Mouse (Mus musculus) spleen, postnatal 10 days (tissue): ENCODE data around the gene Lrrk1.
A peak's percentile ranks its signal among the peaks of the same experiment; 100 is the strongest.

ENCODE experiments used
- DNase-seq, 2 experiments: peaks; one replicate each; pipeline ENCODE4 v3.0.0; 2021 to 2022; ENCODE audit warnings: low spot score in 2 of 2

Gene Lrrk1

GRCm38 (mm10) chr7:66257232-66257631 is 130.9 kb downstream of the Lrrk1 start:
- peak in 1 of 2 experiments; percentile 8 for DNase-seq

GRCm38 (mm10) chr7:66256441-66256840 is 131.7 kb downstream of the Lrrk1 start:
- peak in 1 of 2 experiments; percentile 10 for DNase-seq

- DNase-seq: peak in 1 of 2 experiments; percentile 6
Measured at GRCm38 (mm10) chr7:66254993-66255392, 133.2 kb downstream of the Lrrk1 start.

GRCm38 (mm10) chr7:66253975-66254651 is 134.0 kb downstream of the Lrrk1 start:
- DNase-seq: peak in 1 of 2 experiments; percentile 8

- peak; percentile 84 to 90 for DNase-seq
Measured at GRCm38 (mm10) chr7:66250030-66250429, 138.1 kb downstream of the Lrrk1 start.

GRCm38 (mm10) chr7:66249426-66249825 is 138.7 kb downstream of the Lrrk1 start:
- DNase-seq: no peak

GRCm38 (mm10) chr7:66249020-66249419 is 139.1 kb downstream of the Lrrk1 start:
- peak in 1 of 2 experiments; percentile 8 for DNase-seq

GRCm38 (mm10) chr7:66248270-66248669 is 139.9 kb downstream of the Lrrk1 start:
- peak in 1 of 2 experiments; percentile 12 for DNase-seq

GRCm38 (mm10) chr7:66247274-66248021 is 140.7 kb downstream of the Lrrk1 start:
- peak in 1 of 2 experiments; percentile 13 for DNase-seq

GRCm38 (mm10) chr7:66246716-66247235 is 141.4 kb downstream of the Lrrk1 start:
- peak in 1 of 2 experiments; percentile 16 for DNase-seq

GRCm38 (mm10) chr7:66245646-66246045 is 142.5 kb downstream of the Lrrk1 start:
- DNase-seq: peak in 1 of 2 experiments; percentile 12

- DNase-seq: peak in 1 of 2 experiments; percentile 10
Measured at GRCm38 (mm10) chr7:66243766-66244325, 144.3 kb downstream of the Lrrk1 start.

- peak in 1 of 2 experiments; percentile 6 for DNase-seq
Measured at GRCm38 (mm10) chr7:66241855-66242412, 146.2 kb downstream of the Lrrk1 start.

GRCm38 (mm10) chr7:66238157-66238556 is 150.0 kb downstream of the Lrrk1 start:
- DNase-seq: no peak

- peak in 1 of 2 experiments; percentile 8 for DNase-seq
Measured at GRCm38 (mm10) chr7:66233947-66234516, 154.1 kb downstream of the Lrrk1 start.

- peak in 1 of 2 experiments; percentile 21 for DNase-seq
Measured at GRCm38 (mm10) chr7:66233141-66233946, 154.8 kb downstream of the Lrrk1 start.

GRCm38 (mm10) chr7:66231861-66232260 is 156.3 kb downstream of the Lrrk1 start:
- DNase-seq: peak; percentile 7 to 9

GRCm38 (mm10) chr7:66230638-66231550 is 157.3 kb downstream of the Lrrk1 start:
- DNase-seq: peak; percentile 11 to 20

- DNase-seq: peak in 1 of 2 experiments; percentile 25
Measured at GRCm38 (mm10) chr7:66230246-66230637, 157.9 kb downstream of the Lrrk1 start.

- peak; percentile 3 to 6 for DNase-seq
Measured at GRCm38 (mm10) chr7:66229433-66229832, 158.7 kb downstream of the Lrrk1 start.
